Mouse (Mus musculus) stomach, postnatal 0 days (tissue): ENCODE measurements around the gene Tgfa.

ENCODE experiments used
- CTCF ChIP-seq: IDR thresholded peaks from 2 replicates; pipeline ENCODE4 v1.5.1; 2016; ENCODE audit warnings: antibody characterized with exemption, low read depth, mild to moderate bottlenecking, moderate library complexity
- EP300 ChIP-seq: optimal IDR thresholded peaks from 2 replicates; pipeline ENCODE3; 2016; ENCODE audit warnings: antibody characterized with exemption

DNA sequence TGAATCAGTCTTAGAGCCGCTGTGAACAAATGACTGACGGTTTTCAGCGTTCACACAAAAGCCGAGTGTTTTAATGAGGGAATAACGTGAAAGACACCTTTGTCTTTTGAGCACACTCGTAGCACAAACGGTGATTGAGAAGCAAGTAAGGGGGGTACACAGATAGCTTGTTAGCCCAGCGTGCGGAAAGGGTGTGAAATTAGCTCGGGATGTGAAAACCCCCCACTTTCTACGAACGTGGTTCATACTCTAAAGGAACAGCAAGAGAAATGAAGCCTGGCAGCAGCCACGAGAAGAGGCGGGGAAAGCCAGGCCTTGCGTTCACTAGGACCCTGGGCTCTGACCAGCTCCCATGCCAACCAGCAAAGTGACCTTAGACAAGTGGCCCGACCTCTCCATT lies 54.0 kb downstream of the Tgfa start:
- TF ChIP-seq CTCF (no peak), EP300 (no peak)
